Mouse (Mus musculus): ENCODE results near the gene Zfp94. TPM values are rescaled to one million over a fixed set of nuclear protein-coding genes. Genes with fewer than 3 reads are reported as not detected.
A peak's percentile ranks its signal among the peaks of the same experiment; 100 is the strongest.

The Zfp94 gene
- polyA plus RNA-seq, 1 experiment from 2014 or later = 3.2 TPM

DNA sequence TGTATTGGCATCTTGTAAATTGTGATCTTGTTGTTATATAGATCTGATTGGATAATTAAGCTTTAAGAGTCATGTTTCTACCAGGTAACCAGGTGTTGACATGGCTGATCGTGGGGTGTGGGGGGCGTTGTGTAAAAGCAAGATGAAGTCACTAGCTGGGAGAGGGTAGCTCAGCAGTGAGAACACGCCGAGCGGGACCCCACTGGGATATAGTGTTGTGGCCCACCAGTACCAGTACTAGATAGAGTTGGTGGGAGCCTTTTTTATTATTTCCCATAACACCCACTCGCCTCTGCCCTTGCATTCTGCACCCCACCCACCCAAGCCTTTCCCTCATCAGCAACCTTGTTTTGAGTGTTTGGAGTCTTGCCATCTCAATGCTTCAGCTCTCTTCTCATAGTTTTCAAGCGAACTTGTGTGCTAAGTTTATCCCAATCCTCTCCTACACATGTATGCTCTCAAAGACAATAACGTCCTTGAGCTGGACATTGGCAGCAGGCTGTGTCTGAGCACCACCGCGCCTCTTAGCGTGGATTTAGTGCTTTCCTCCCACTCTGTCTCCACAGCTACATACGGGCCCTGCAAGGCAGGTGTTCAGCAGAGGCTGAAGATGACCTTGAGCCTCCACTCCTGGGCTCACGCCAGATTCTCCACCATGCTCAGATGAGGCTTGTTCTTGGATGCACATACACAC is 57.0 kb downstream of the Zfp94 start:
- TF ChIP-seq CTCF (IDR thresholded peaks at IDR 0.05; ENCODE audit: low read depth) = no peak
- WGBS = 83% methylated on average over 13 of the region's 13 CpGs
- ATAC-seq = no peak; the same call in 1 of the 2 replicates
- Histone ChIP-seq H3K4me2 (replicated peaks; ENCODE audit: low read depth) (no peak overlapping the region), H3K9ac (ENCODE audit: low read depth, low read length) (no peak overlapping the region), H3K4me1 (replicated peaks; ENCODE audit: control insufficient read depth, insufficient read depth, low read length) (no peaks in the 10 kb centered on the region), H3K27me3 (replicated peaks; ENCODE audit: control insufficient read depth, insufficient read depth, low read length) (no peaks in the 10 kb centered on the region), H3K27ac (ENCODE audit: low read depth, low read length) (no peak overlapping the region), H3K36me3 (ENCODE audit: control insufficient read depth, insufficient read depth) (peaks cover 17% of the 10 kb centered on the region), H3K4me3 (ENCODE audit: low read depth, low read length) (no peak overlapping the region), H3K9me3 (ENCODE audit: control insufficient read depth) (no peaks in the 10 kb centered on the region)

DNA sequence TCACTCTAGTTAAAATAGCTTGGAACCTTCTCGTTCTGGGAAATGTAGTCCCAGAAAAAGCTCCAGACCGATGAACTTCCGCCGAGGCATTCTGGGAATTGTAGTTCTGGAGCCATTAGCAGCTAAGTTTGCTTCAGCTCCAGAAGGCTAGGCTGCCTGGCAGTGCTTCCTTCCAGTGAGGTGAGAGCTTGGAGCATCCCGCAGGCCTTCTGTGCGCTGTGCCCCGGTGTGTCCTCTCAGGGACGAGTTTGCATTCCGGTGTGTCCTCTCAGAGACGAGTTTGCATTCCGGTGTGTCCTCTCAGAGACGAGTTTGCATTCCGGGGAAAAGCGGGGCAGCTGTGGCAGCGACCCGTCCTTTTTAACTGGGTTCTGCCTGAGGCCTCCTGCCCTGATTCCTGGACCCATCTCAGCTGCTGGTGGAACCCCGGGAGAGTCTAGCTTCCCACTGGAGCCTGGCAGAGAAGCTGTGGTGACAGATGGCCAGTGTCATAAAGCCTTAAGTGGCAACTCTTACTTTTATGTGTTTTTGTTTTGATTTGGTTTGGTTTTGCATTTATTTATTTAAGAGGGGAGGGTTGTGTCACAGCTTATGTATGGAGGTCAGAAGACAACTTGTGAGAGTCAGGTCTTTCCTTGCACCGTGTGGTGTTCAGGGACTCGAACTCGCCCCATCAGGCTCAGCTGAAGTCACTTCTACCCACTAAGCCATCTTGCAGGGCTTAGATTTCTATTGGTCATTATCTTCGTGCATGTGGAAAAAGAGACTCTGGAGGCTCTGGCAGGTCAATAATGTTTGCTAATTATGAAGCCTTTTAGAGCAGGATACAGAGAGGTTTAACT is 61.6 kb downstream of the Zfp94 start, which contains the start of gene Zfp108:
Gene Zfp108, plus strand, starts transcription at position 162 of the 842 bp plus-strand sequence.
- Histone ChIP-seq H3K27ac (ENCODE audit: low read depth, low read length) (no peak within 1 kb of the TSS; the same call in 1 of the 2 replicates), H3K9ac (ENCODE audit: low read depth, low read length) (peak within 1 kb of the TSS; percentile 58), H3K9me3 (ENCODE audit: control insufficient read depth) (no peaks in the 10 kb centered on the region), H3K4me3 (ENCODE audit: low read depth, low read length) (peak within 1 kb of the TSS; percentile 54), H3K4me1 (replicated peaks; ENCODE audit: control insufficient read depth, insufficient read depth, low read length) (no peaks in the 10 kb centered on the region), H3K4me2 (replicated peaks; ENCODE audit: low read depth) (peak within 1 kb of the TSS; percentile 83), H3K36me3 (ENCODE audit: control insufficient read depth, insufficient read depth) (no peaks in the 10 kb centered on the region), H3K27me3 (replicated peaks; ENCODE audit: control insufficient read depth, insufficient read depth, low read length) (no peaks in the 10 kb centered on the region)
- TF ChIP-seq CTCF (IDR thresholded peaks at IDR 0.05; ENCODE audit: low read depth) = no peak
- ATAC-seq = peak; percentile 78
- WGBS = 15% methylated on average over 21 of the region's 21 CpGs

DNA sequence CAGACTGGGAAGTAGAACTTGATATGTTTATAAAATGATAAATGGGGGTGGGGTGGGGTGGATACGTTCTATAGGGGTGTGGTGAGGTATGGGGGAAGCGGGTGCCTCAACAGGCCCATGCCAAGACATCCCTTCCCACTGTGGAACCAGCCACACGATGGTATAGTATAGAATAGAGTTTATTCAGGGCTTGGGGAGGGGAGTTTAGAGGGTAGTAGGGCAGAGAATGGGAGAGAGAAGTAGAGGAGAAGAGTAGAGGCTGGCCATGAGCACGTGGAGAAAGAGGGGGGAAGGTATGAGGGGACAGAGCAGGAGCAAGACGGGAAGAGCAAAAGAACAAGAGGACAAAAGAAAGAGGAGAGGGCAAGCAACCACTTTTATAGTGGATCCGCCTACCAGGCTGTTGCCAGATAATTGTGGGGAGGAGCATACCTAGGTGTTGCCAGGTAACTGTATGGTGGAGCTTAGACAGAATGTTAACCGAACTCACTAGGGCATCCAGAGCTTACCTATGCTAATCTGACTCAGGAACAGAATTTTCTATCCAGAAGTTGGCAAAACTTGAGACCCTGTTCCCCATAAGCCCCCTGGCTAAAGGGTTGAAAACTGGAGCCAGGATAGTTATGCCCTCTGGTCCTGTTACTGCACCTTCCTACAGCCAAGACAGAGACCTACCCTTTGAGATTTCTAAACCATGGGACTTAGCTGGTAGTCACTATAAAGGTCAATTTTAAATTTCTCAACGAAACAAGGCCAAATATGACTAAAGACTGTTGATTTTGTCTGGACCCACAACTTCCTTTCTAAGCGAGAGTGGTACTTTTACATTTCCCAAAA is 62.5 kb downstream of the Zfp94 start:
- WGBS = 57% methylated on average over 9 of the region's 9 CpGs
- H3K9ac ChIP-seq (ENCODE audit: low read depth, low read length) = no peak overlapping the region
- peak overlapping the region; percentile 54 for H3K4me3 ChIP-seq (ENCODE audit: low read depth, low read length)
- H3K9me3 ChIP-seq (ENCODE audit: control insufficient read depth) = no peaks in the 10 kb centered on the region
- no peak for TF ChIP-seq CTCF (IDR thresholded peaks at IDR 0.05; ENCODE audit: low read depth)
- ATAC-seq = peak; percentile 15; the same call in 1 of the 2 replicates
- no peaks in the 10 kb centered on the region for H3K36me3 ChIP-seq (ENCODE audit: control insufficient read depth, insufficient read depth)
- peak overlapping the region; percentile 83 for H3K4me2 ChIP-seq (replicated peaks; ENCODE audit: low read depth)
- H3K27ac ChIP-seq (ENCODE audit: low read depth, low read length) = no peak overlapping the region
- H3K27me3 ChIP-seq (replicated peaks; ENCODE audit: control insufficient read depth, insufficient read depth, low read length) = no peaks in the 10 kb centered on the region
- no peaks in the 10 kb centered on the region for H3K4me1 ChIP-seq (replicated peaks; ENCODE audit: control insufficient read depth, insufficient read depth, low read length)

Small RNA genes lying within 50 kb of the gene (microRNA-seq; reads per million reads assigned to microRNA genes)
- not detected for gene Gm27592

Other genes with a start within 250 kb of the Zfp94 start
- 5.2 and 6.5 TPM in 2 replicates for gene Zfp180, start 234.7 kb downstream of the Zfp94 start, polyA plus RNA-seq (2015; fragmentation: Nextera tagmentation; extraction: Ambion mirVana)
- 2.0 and 2.2 TPM in 2 replicates for gene Zfp112, start 204.4 kb downstream of the Zfp94 start, polyA plus RNA-seq (2015; fragmentation: Nextera tagmentation; extraction: Ambion mirVana)
- gene Zfp235, start 182.5 kb downstream of the Zfp94 start, polyA plus RNA-seq (2015; fragmentation: Nextera tagmentation; extraction: Ambion mirVana) = 7.9 and 8.0 TPM in 2 replicates
- gene Zfp114, start 141.6 kb downstream of the Zfp94 start, polyA plus RNA-seq (2015; fragmentation: Nextera tagmentation; extraction: Ambion mirVana) = 0.37 and 0.72 TPM in 2 replicates
- 3.0 and 3.1 TPM in 2 replicates for gene Zfp111, start 105.2 kb downstream of the Zfp94 start, polyA plus RNA-seq (2015; fragmentation: Nextera tagmentation; extraction: Ambion mirVana)
- gene Zfp109, start 79.1 kb downstream of the Zfp94 start, polyA plus RNA-seq (2015; fragmentation: Nextera tagmentation; extraction: Ambion mirVana) = 0.65 and 0.73 TPM in 2 replicates
- gene Zfp108, start 61.9 kb downstream of the Zfp94 start, polyA plus RNA-seq (2015; fragmentation: Nextera tagmentation; extraction: Ambion mirVana) = 0.86 and 0.98 TPM in 2 replicates
- 2.2 and 3.2 TPM in 2 replicates for gene Zfp93, start 46.2 kb downstream of the Zfp94 start, polyA plus RNA-seq (2015; fragmentation: Nextera tagmentation; extraction: Ambion mirVana)
- 4.6 and 5.1 TPM in 2 replicates for gene Zfp61, start 15.4 kb downstream of the Zfp94 start, polyA plus RNA-seq (2015; fragmentation: Nextera tagmentation; extraction: Ambion mirVana)
- gene Tescl, start 17.3 kb upstream of the Zfp94 start, polyA plus RNA-seq (2015; fragmentation: Nextera tagmentation; extraction: Ambion mirVana) = 0.18 TPM in 1 of 2 replicates, not detected in the other
- not detected in 2 replicates for gene Lypd5, start 32.5 kb upstream of the Zfp94 start, polyA plus RNA-seq (2015; fragmentation: Nextera tagmentation; extraction: Ambion mirVana)
- gene Kcnn4, start 53.6 kb upstream of the Zfp94 start, polyA plus RNA-seq (2015; fragmentation: Nextera tagmentation; extraction: Ambion mirVana) = 3.2 and 3.7 TPM in 2 replicates
- 14.0 and 15.1 TPM in 2 replicates for gene Smg9, start 83.0 kb upstream of the Zfp94 start, polyA plus RNA-seq (2015; fragmentation: Nextera tagmentation; extraction: Ambion mirVana)
- gene Irgc1, start 135.6 kb upstream of the Zfp94 start, polyA plus RNA-seq (2015; fragmentation: Nextera tagmentation; extraction: Ambion mirVana) = not detected in 2 replicates
- 6.9 and 7.8 TPM in 2 replicates for gene Plaur, start 145.8 kb upstream of the Zfp94 start, polyA plus RNA-seq (2015; fragmentation: Nextera tagmentation; extraction: Ambion mirVana)
- gene Cadm4, start 165.4 kb upstream of the Zfp94 start, polyA plus RNA-seq (2015; fragmentation: Nextera tagmentation; extraction: Ambion mirVana) = 1.4 and 1.7 TPM in 2 replicates
- gene Zfp428, start 190.3 kb upstream of the Zfp94 start, polyA plus RNA-seq (2015; fragmentation: Nextera tagmentation; extraction: Ambion mirVana) = 11.2 and 12.8 TPM in 2 replicates
- gene AC161166.1, start 195.8 kb upstream of the Zfp94 start, polyA plus RNA-seq (2015; fragmentation: Nextera tagmentation; extraction: Ambion mirVana) = 0.05 TPM in 1 of 2 replicates, not detected in the other
- gene Irgq, start 214.0 kb upstream of the Zfp94 start, polyA plus RNA-seq (2015; fragmentation: Nextera tagmentation; extraction: Ambion mirVana) = 3.4 TPM in 2 replicates
- gene Pinlyp, start 229.5 kb upstream of the Zfp94 start, polyA plus RNA-seq (2015; fragmentation: Nextera tagmentation; extraction: Ambion mirVana) = not detected in 2 replicates
- 24.5 and 26.6 TPM in 2 replicates for gene Xrcc1, start 229.6 kb upstream of the Zfp94 start, polyA plus RNA-seq (2015; fragmentation: Nextera tagmentation; extraction: Ambion mirVana)

Measured in intestine, postnatal 0 days (tissue).